ENCODE assay signal across 20 mouse cellular contexts in the genomic region with DNA sequence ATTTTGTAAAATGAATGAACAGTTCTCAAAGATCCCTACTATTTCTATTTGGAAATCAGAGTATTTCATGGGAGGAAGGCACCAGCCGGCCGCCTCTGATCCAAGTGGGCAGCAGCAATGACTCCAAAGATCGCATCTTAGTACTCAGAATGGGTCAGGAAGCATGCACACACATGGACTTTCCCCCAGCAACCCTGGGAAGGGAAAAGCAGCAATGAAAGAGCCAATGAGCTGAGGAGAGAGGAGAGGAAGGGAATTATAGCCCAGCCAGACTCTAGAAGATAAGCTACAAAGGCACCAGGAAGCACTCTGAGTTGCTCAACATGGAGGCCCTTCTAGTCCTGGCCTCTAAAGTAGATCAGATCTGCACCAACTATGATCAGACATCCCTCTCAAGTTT. TPM values are rescaled to one million over a fixed set of nuclear protein-coding genes. Genes with fewer than 3 reads are reported as not detected.
DNase-seq lines count a peak whose midpoint lies in the region; ATAC-seq and TF ChIP-seq lines count a peak whose summit lies in the region.
"Had no signal": no experiment of that assay in that cellular context is flagged by ENCODE, and none has a peak within 500 bp of the region (broad histone marks: within the 10 kb centered on the region; RNA-seq: fewer than 3 reads in every experiment).

No protein-coding gene starts in this region.

- H3K4me1 ChIP-seq in liver, embryonic 13.5 days (replicated peaks), result peaks cover 60% of the 10 kb centered on the region
- peaks cover 12% of the 10 kb centered on the region; the same call in 1 of the 2 replicates for H3K4me1 ChIP-seq in forebrain, embryonic 10.5 days
- H3K4me1 ChIP-seq: embryonic facial prominence, embryonic 12.5 days; forebrain, embryonic 15.5 days had no signal

- peaks cover 22% of the 10 kb centered on the region for H3K36me3 ChIP-seq in liver, embryonic 13.5 days
- peaks cover 49% of the 10 kb centered on the region for H3K36me3 ChIP-seq in forebrain, embryonic 10.5 days (replicated peaks)

- H3K27ac ChIP-seq in layer of hippocampus, adult 2 months, result peak overlapping the region; percentile 5; the same call in 1 of the 2 replicates
- peak overlapping the region; percentile 97 for H3K27ac ChIP-seq in liver, embryonic 13.5 days
- no peak overlapping the region for H3K27ac ChIP-seq in forebrain, embryonic 10.5 days
- H3K27ac ChIP-seq: embryonic facial prominence, embryonic 12.5 days; forebrain, embryonic 15.5 days; hindbrain, postnatal 0 days; limb, embryonic 15.5 days; midbrain, embryonic 15.5 days; neural tube, embryonic 15.5 days had no signal

- no peak for TF ChIP-seq CTCF in layer of hippocampus, adult 2 months (conservative IDR thresholded peaks at IDR 0.05)

- 90% methylated on average over 3 of the region's 3 CpGs for WGBS in liver, embryonic 13.5 days (ENCODE audit: insufficient replicate concordance)
- WGBS in forebrain, embryonic 10.5 days, result 90% methylated on average over 3 of the region's 3 CpGs

- no peak for ATAC-seq in liver, embryonic 13.5 days (ENCODE audit: low read depth)
- ATAC-seq: forebrain, embryonic 15.5 days; hindbrain, postnatal 0 days; midbrain, embryonic 15.5 days had no signal

- H3K27me3 ChIP-seq in liver, embryonic 13.5 days, result no peaks in the 10 kb centered on the region
- H3K27me3 ChIP-seq in forebrain, embryonic 10.5 days (ENCODE audit: poor library complexity, severe bottlenecking), result no peaks in the 10 kb centered on the region
- H3K27me3 ChIP-seq: embryonic facial prominence, embryonic 12.5 days; forebrain, embryonic 15.5 days; limb, embryonic 15.5 days; midbrain, embryonic 15.5 days; neural tube, embryonic 15.5 days had no signal

- peak overlapping the region; percentile 36 for H3K9ac ChIP-seq in liver, embryonic 13.5 days
- H3K9ac ChIP-seq: embryonic facial prominence, embryonic 12.5 days; forebrain, embryonic 15.5 days; limb, embryonic 15.5 days; midbrain, embryonic 15.5 days; neural tube, embryonic 15.5 days had no signal

- no peak overlapping the region for H3K4me3 ChIP-seq in layer of hippocampus, adult 2 months
- no peak overlapping the region for H3K4me3 ChIP-seq in liver, embryonic 13.5 days (replicated peaks)
- H3K4me3 ChIP-seq in forebrain, embryonic 10.5 days, result no peak overlapping the region
- H3K4me3 ChIP-seq: embryonic facial prominence, embryonic 12.5 days; forebrain, embryonic 15.5 days; hindbrain, embryonic 10.5 days; limb, embryonic 15.5 days; midbrain, embryonic 15.5 days; neural tube, embryonic 15.5 days had no signal

- DNase-seq in layer of hippocampus, adult 2 months (ENCODE audit: low spot score in 2 of 2), result no peak
- no peak for DNase-seq in layer of hippocampus, postnatal 14 days (ENCODE audit: low spot score in 2 of 2)
- peak; percentile 75 for DNase-seq in kidney, adult 9 months
- DNase-seq in liver, embryonic 13.5 days, result no peak
- peak; percentile 74 for DNase-seq in yolk sac, embryonic 10.5 days (ENCODE audit: low spot score)
- DNase-seq in urinary bladder, adult 18-20 months (ENCODE audit: low spot score in 2 of 2), result no peak
- DNase-seq in frontal cortex, postnatal 36 days (ENCODE audit: low spot score in 2 of 2), result no peak
- no peak for DNase-seq in forebrain, embryonic 10.5 days (ENCODE audit: extremely low spot score, low spot score)
- DNase-seq: adrenal gland, adult 2 months; cerebellum, adult 9-11 months; lung, postnatal 36 days; right cerebral cortex, postnatal 14 days; thymus, adult 18-20 months had no signal

- H3K4me2 ChIP-seq in liver, embryonic 13.5 days, result no peak overlapping the region
- H3K4me2 ChIP-seq: embryonic facial prominence, embryonic 12.5 days; forebrain, embryonic 15.5 days; limb, embryonic 15.5 days; midbrain, embryonic 15.5 days; neural tube, embryonic 15.5 days had no signal

- no peaks in the 10 kb centered on the region for H3K9me3 ChIP-seq in liver, embryonic 13.5 days (replicated peaks)
- H3K9me3 ChIP-seq in forebrain, embryonic 10.5 days, result no peaks in the 10 kb centered on the region
- H3K9me3 ChIP-seq: embryonic facial prominence, embryonic 12.5 days; forebrain, embryonic 15.5 days; hindbrain, embryonic 10.5 days; limb, embryonic 15.5 days; midbrain, embryonic 15.5 days; neural tube, embryonic 15.5 days had no signal

RNA-seq across cellular contexts. Expression of a gene that starts 16.7 kb away (rescaled TPM):
- total RNA-seq in layer of hippocampus, adult 2 months (2021), result 10 to 100 TPM; 42.6 to 45.9 TPM
- 10 to 100 TPM; 38.8 to 42.7 TPM for total RNA-seq in layer of hippocampus, postnatal 14 days (2021)
- 5.0 and 5.9 TPM in 2 replicates for polyA plus RNA-seq in liver, embryonic 13.5 days (2015; fragmentation: Nextera tagmentation; extraction: Ambion mirVana)
- 21.3 and 21.9 TPM in 2 replicates for polyA plus RNA-seq in forebrain, embryonic 10.5 days (2016; fragmentation: Nextera tagmentation; extraction: Ambion mirVana)

RNA-seq across cellular contexts. Expression of a gene that starts 50.8 kb away (rescaled TPM):
- 100 to 1,000 TPM; 130 to 143 TPM for total RNA-seq in layer of hippocampus, adult 2 months (2021)
- 100 to 1,000 TPM; 118 to 121 TPM for total RNA-seq in layer of hippocampus, postnatal 14 days (2021)
- polyA plus RNA-seq in liver, embryonic 13.5 days (2015; fragmentation: Nextera tagmentation; extraction: Ambion mirVana), result 121 and 133 TPM in 2 replicates
- polyA plus RNA-seq in forebrain, embryonic 10.5 days (2016; fragmentation: Nextera tagmentation; extraction: Ambion mirVana), result 294 and 319 TPM in 2 replicates

Comparison
In these comparisons a context has a peak if more than half of its experiments do, and no peak if none do; other contexts are left out.
1. DNase-seq: peak in kidney, adult 9 months (single experiment) and yolk sac, embryonic 10.5 days (single experiment); none in layer of hippocampus, adult 2 months (0 of 2), layer of hippocampus, postnatal 14 days (0 of 2), liver, embryonic 13.5 days (single experiment), urinary bladder, adult 18-20 months (0 of 2), frontal cortex, postnatal 36 days (0 of 2) and forebrain, embryonic 10.5 days (single experiment).